Mouse (Mus musculus): ENCODE data around the gene Gm49321. TPM values are rescaled to one million over a fixed set of nuclear protein-coding genes. Genes with fewer than 3 reads are reported as not detected.

Gm49321 gene
- total and polyA plus RNA-seq, 3 experiments: 5.3 TPM; not detected in 2

- H3K27me3 ChIP-seq (ENCODE audit: control insufficient read depth in 1 of 2, insufficient read depth in 2 of 2, low read length in 2 of 2): no peaks in the 10 kb centered on the region
- no peak overlapping the region for H3K4me3 ChIP-seq (ENCODE audit: control insufficient read depth in 1 of 2, insufficient read depth in 1 of 2, low read depth in 2 of 2, low read length in 2 of 2)
- H3K79me2 ChIP-seq (ENCODE audit: control insufficient read depth, insufficient read depth, low read length, poor library complexity): no peaks in the 10 kb centered on the region
- H3K9ac ChIP-seq (ENCODE audit: control insufficient read depth, low read depth, low read length, poor library complexity, severe bottlenecking): no peak overlapping the region
- H3K27ac ChIP-seq (ENCODE audit: control insufficient read depth, low read depth, low read length): no peak overlapping the region
- peaks cover 0 to 12% of the 10 kb centered on the region in 2 experiments; a peak in 2 of 4 replicates for H3K36me3 ChIP-seq (ENCODE audit: control insufficient read depth in 1 of 2, insufficient read depth in 2 of 2, low read length in 2 of 2)
- H3K4me1 ChIP-seq (ENCODE audit: control insufficient read depth in 1 of 2, insufficient read depth in 2 of 2, low read length in 2 of 2): no peaks in the 10 kb centered on the region
- DNase-seq (ENCODE audit: low read depth, low spot score): no peak
- TF ChIP-seq NRF1 (IDR thresholded peaks at IDR 0.05; ENCODE audit: insufficient read depth, low read depth, low read length, poor library complexity, severe bottlenecking) (no peak), MEF2A (IDR thresholded peaks at IDR 0.05; ENCODE audit: extremely low read depth, insufficient replicate concordance, low read depth, low read length, poor library complexity, severe bottlenecking) (no peak), CHD1 (IDR thresholded peaks at IDR 0.05; ENCODE audit: low read depth, low read length) (no peak)
- H3K9me3 ChIP-seq (replicated peaks; ENCODE audit: insufficient read depth, low read length): no peaks in the 10 kb centered on the region
These were observed 42.2 kb downstream of the Gm49321 start for GRCm38 (mm10) chr12:73979667-73980066.

- no peaks in the 10 kb centered on the region for H3K4me1 ChIP-seq (ENCODE audit: control insufficient read depth in 1 of 2, insufficient read depth in 2 of 2, low read length in 2 of 2)
- H3K9me3 ChIP-seq (replicated peaks; ENCODE audit: insufficient read depth, low read length): no peaks in the 10 kb centered on the region
- H3K27ac ChIP-seq (ENCODE audit: control insufficient read depth, low read depth, low read length): no peak overlapping the region
- no peaks in the 10 kb centered on the region for H3K27me3 ChIP-seq (ENCODE audit: control insufficient read depth in 1 of 2, insufficient read depth in 2 of 2, low read length in 2 of 2)
- no peak overlapping the region for H3K4me3 ChIP-seq (ENCODE audit: control insufficient read depth in 1 of 2, insufficient read depth in 1 of 2, low read depth in 2 of 2, low read length in 2 of 2)
- DNase-seq (ENCODE audit: low read depth, low spot score): no peak
- TF ChIP-seq MAFK (IDR thresholded peaks at IDR 0.05; ENCODE audit: borderline replicate concordance, low read depth, low read length): no peak
- TF ChIP-seq MYC (IDR thresholded peaks at IDR 0.05; ENCODE audit: low read depth, low read length): no peak
- TF ChIP-seq ELF1 (IDR thresholded peaks at IDR 0.05; ENCODE audit: low read depth, low read length): no peak
- no peak for TF ChIP-seq CHD2 (IDR thresholded peaks at IDR 0.05; ENCODE audit: low read length)
- TF ChIP-seq MEF2A (IDR thresholded peaks at IDR 0.05; ENCODE audit: extremely low read depth, insufficient replicate concordance, low read depth, low read length, poor library complexity, severe bottlenecking): no peak
- TF ChIP-seq SIN3A (IDR thresholded peaks at IDR 0.05; ENCODE audit: low read length): no peak
- TF ChIP-seq TCF12 (IDR thresholded peaks at IDR 0.05; ENCODE audit: low read depth, low read length): no peak
- no peak for TF ChIP-seq EP300 (IDR thresholded peaks at IDR 0.05; ENCODE audit: low read depth in 1 of 2, low read length in 2 of 2)
- TF ChIP-seq MAZ (IDR thresholded peaks at IDR 0.05; ENCODE audit: low read depth, low read length): no peak
- TF ChIP-seq CHD1 (IDR thresholded peaks at IDR 0.05; ENCODE audit: low read depth, low read length): no peak
- no peak for TF ChIP-seq MXI1 (IDR thresholded peaks at IDR 0.05; ENCODE audit: low read depth, low read length)
- no peak for TF ChIP-seq RCOR1 (IDR thresholded peaks at IDR 0.05; ENCODE audit: low read depth, low read length)
- TF ChIP-seq HCFC1 (IDR thresholded peaks at IDR 0.05; ENCODE audit: low read depth, low read length): no peak
- TF ChIP-seq POLR2A (IDR thresholded peaks at IDR 0.05; ENCODE audit: control insufficient read depth in 1 of 2, insufficient read depth in 1 of 2, low read depth in 1 of 2, low read length in 2 of 2, poor library complexity in 1 of 2): no peak
- no peak for TF ChIP-seq GATA1 (IDR thresholded peaks at IDR 0.05; ENCODE audit: low read depth, low read length)
- no peak for TF ChIP-seq SMC3 (IDR thresholded peaks at IDR 0.05; ENCODE audit: low read depth, low read length)
- H3K9ac ChIP-seq (ENCODE audit: control insufficient read depth, low read depth, low read length, poor library complexity, severe bottlenecking): no peak overlapping the region
- H3K79me2 ChIP-seq (ENCODE audit: control insufficient read depth, insufficient read depth, low read length, poor library complexity): no peaks in the 10 kb centered on the region
- H3K36me3 ChIP-seq (ENCODE audit: control insufficient read depth in 1 of 2, insufficient read depth in 2 of 2, low read length in 2 of 2): peaks cover 0 to 12% of the 10 kb centered on the region in 2 experiments; a peak in 2 of 4 replicates
These were observed 45.1 kb downstream of the Gm49321 start for GRCm38 (mm10) chr12:73982533-73982932.

Data from MEL (cell line).